Mouse (Mus musculus) left cerebral cortex, postnatal 4 days (tissue): ENCODE results near the gene Lcp2. TPM values are rescaled to one million over a fixed set of nuclear protein-coding genes. Genes with fewer than 3 reads are reported as not detected.
A peak's percentile ranks its signal among the peaks of the same experiment; 100 is the strongest.

ENCODE experiments used
- DNase-seq: peaks from one replicate; pipeline ENCODE4 v3.0.0-alpha.2; 2022
- intact Hi-C: fragments of 180-260 bp; cut with DNase I; formaldehyde crosslinking; loops from one replicate; pipeline ENCODE4 v1.15.1; 2025
- total RNA-seq, 2 experiments: library from RNA; stranded (reverse); gene quantifications; 2 replicates each; pipeline ENCODE4 v1.2.3; 2021

Gene Lcp2
- 1 to 10 TPM; 3.7 to 4.5 TPM for total RNA-seq

GRCm38 (mm10) chr11:34046767-34047541 lies at the start of gene Lcp2:
Gene Lcp2 (plus strand): TSS chr11:34046920.
- DNase-seq: no peak
- intact Hi-C loops: no loop called here

- no peak for DNase-seq
- intact Hi-C loops: no loop called here
Measured at GRCm38 (mm10) chr11:33998244-33998643, 48.5 kb upstream of the Lcp2 start.

GRCm38 (mm10) chr11:34000416-34000815 lies 46.3 kb upstream of the Lcp2 start:
- intact Hi-C loops: loop anchor here (10.0 kb wide), 1 partner anchor 266 kb away; no protein-coding TSS in a partner anchor
- DNase-seq: no peak

- intact Hi-C loops: loop anchor here (10.0 kb wide), 1 partner anchor 267 kb away; no protein-coding TSS in a partner anchor
- DNase-seq: peak; percentile 47
Measured at GRCm38 (mm10) chr11:34001938-34002592, 44.7 kb upstream of the Lcp2 start.

- DNase-seq: no peak
- intact Hi-C loops: loop anchor here (10.0 kb wide), 1 partner anchor 268 kb away; no protein-coding TSS in a partner anchor
Measured at GRCm38 (mm10) chr11:34002593-34002965, 44.1 kb upstream of the Lcp2 start.

- intact Hi-C loops: loop anchor here (10.0 kb wide), 1 partner anchor 273 kb away; no protein-coding TSS in a partner anchor
- DNase-seq: no peak
Measured at GRCm38 (mm10) chr11:34007616-34008015, 39.1 kb upstream of the Lcp2 start.

- intact Hi-C loops: loop anchor here (10.0 kb wide), 1 partner anchor 273 kb away; no protein-coding TSS in a partner anchor
- no peak for DNase-seq
Measured at GRCm38 (mm10) chr11:34008214-34008613, 38.5 kb upstream of the Lcp2 start.

- DNase-seq: peak; percentile 55
- intact Hi-C loops: loop anchor here (10.0 kb wide), 1 partner anchor 274 kb away; no protein-coding TSS in a partner anchor
Measured at GRCm38 (mm10) chr11:34008702-34009101, 38.0 kb upstream of the Lcp2 start.

- intact Hi-C loops: loop anchor here (10.0 kb wide), 1 partner anchor 275 kb away; no protein-coding TSS in a partner anchor
- DNase-seq: no peak
Measured at GRCm38 (mm10) chr11:34009316-34010087, 37.2 kb upstream of the Lcp2 start.

GRCm38 (mm10) chr11:34010133-34010858 lies 36.4 kb upstream of the Lcp2 start:
- intact Hi-C loops: no loop called here
- no peak for DNase-seq

GRCm38 (mm10) chr11:34010859-34011172 lies 35.9 kb upstream of the Lcp2 start:
- intact Hi-C loops: no loop called here

GRCm38 (mm10) chr11:34012007-34012652 lies 34.6 kb upstream of the Lcp2 start:
- DNase-seq: no peak
- intact Hi-C loops: no loop called here

More at GRCm38 (mm10) chr11:34010859-34011172, 35.9 kb upstream of the Lcp2 start:
- no peak for DNase-seq

GRCm38 (mm10) chr11:34025091-34025490 lies 21.6 kb upstream of the Lcp2 start:
- intact Hi-C loops: no loop called here
- no peak for DNase-seq

- no peak for DNase-seq
- intact Hi-C loops: no loop called here
Measured at GRCm38 (mm10) chr11:34029658-34030057, 17.1 kb upstream of the Lcp2 start.

GRCm38 (mm10) chr11:34031015-34031805 lies 15.5 kb upstream of the Lcp2 start:
- intact Hi-C loops: no loop called here
- DNase-seq: no peak

- DNase-seq: no peak
- intact Hi-C loops: no loop called here
Measured at GRCm38 (mm10) chr11:34034008-34034505, 12.7 kb upstream of the Lcp2 start.

- DNase-seq: no peak
- intact Hi-C loops: no loop called here
Measured at GRCm38 (mm10) chr11:34034794-34035193, 11.9 kb upstream of the Lcp2 start.

GRCm38 (mm10) chr11:34035909-34036658 lies 10.6 kb upstream of the Lcp2 start:
- intact Hi-C loops: no loop called here
- no peak for DNase-seq
